Mouse (Mus musculus): Measurements from ENCODE around the gene Psg19. TPM values are rescaled to one million over a fixed set of nuclear protein-coding genes. Genes with fewer than 3 reads are reported as not detected.
"Not testable (repeated sequence)": the region's sequence is repeated elsewhere in the genome, so short reads cannot be mapped to it uniquely, and the experiment has no call there.

Psg19 gene
- polyA plus RNA-seq, 1 experiment from 2014 or later: not detected

- Histone ChIP-seq H3K9ac (ENCODE audit: low read depth, low read length) (no peak overlapping the region), H3K4me3 (ENCODE audit: low read length) (no peak overlapping the region), H3K36me3 (ENCODE audit: control insufficient read depth, insufficient read depth, low read length) (no peaks in the 10 kb centered on the region), H3K27me3 (replicated peaks; ENCODE audit: control insufficient read depth, insufficient read depth, low read length) (peaks cover 7% of the 10 kb centered on the region; the same call in 1 of the 2 replicates), H3K27ac (ENCODE audit: low read length) (no peak overlapping the region), H3K4me1 (ENCODE audit: control insufficient read depth, insufficient read depth, low read length) (no peaks in the 10 kb centered on the region), H3K4me2 (ENCODE audit: low read depth, low read length) (no peak overlapping the region), H3K9me3 (ENCODE audit: control insufficient read depth, low read length) (no peaks in the 10 kb centered on the region)
- peak; percentile 33 for ATAC-seq
- 25% methylated on average over 6 of the region's 6 CpGs for WGBS
Measured at GRCm38 (mm10) chr7:18748994-18749895, 49.1 kb downstream of the Psg19 start.

GRCm38 (mm10) chr7:18747420-18747819 lies 50.9 kb downstream of the Psg19 start:
- H3K9me3 ChIP-seq (ENCODE audit: control insufficient read depth, low read length); H3K27me3 ChIP-seq (replicated peaks; ENCODE audit: control insufficient read depth, insufficient read depth, low read length); H3K4me1 ChIP-seq (ENCODE audit: control insufficient read depth, insufficient read depth, low read length); H3K4me2 ChIP-seq (ENCODE audit: low read depth, low read length); ATAC-seq; H3K36me3 ChIP-seq (ENCODE audit: control insufficient read depth, insufficient read depth, low read length); H3K4me3 ChIP-seq (ENCODE audit: low read length); H3K27ac ChIP-seq (ENCODE audit: low read length); H3K9ac ChIP-seq (ENCODE audit: low read depth, low read length): not testable (repeated sequence)
- WGBS: 63% methylated on average over 2 of the region's 2 CpGs

- Histone ChIP-seq H3K9ac (ENCODE audit: low read depth, low read length) (peak overlapping the region; percentile 54), H3K4me3 (ENCODE audit: low read length) (peak overlapping the region; percentile 35), H3K9me3 (ENCODE audit: control insufficient read depth, low read length) (no peaks in the 10 kb centered on the region), H3K27ac (ENCODE audit: low read length) (no peak overlapping the region), H3K4me2 (ENCODE audit: low read depth, low read length) (peak overlapping the region; percentile 50), H3K4me1 (ENCODE audit: control insufficient read depth, insufficient read depth, low read length) (no peaks in the 10 kb centered on the region), H3K36me3 (ENCODE audit: control insufficient read depth, insufficient read depth, low read length) (no peaks in the 10 kb centered on the region), H3K27me3 (replicated peaks; ENCODE audit: control insufficient read depth, insufficient read depth, low read length) (peaks cover 7% of the 10 kb centered on the region; the same call in 1 of the 2 replicates)
- 8% methylated on average over 20 of the region's 20 CpGs for WGBS
- ATAC-seq: peak; percentile 80
Measured at GRCm38 (mm10) chr7:18746189-18746860, 52.0 kb downstream of the Psg19 start.

Other genes with a start within 250 kb of the Psg19 start
- gene Psg27, start 231.2 kb downstream of the Psg19 start, polyA plus RNA-seq (2015; fragmentation: Nextera tagmentation; extraction: Ambion mirVana): not detected in 2 replicates
- gene Psg23, start 182.0 kb downstream of the Psg19 start, polyA plus RNA-seq (2015; fragmentation: Nextera tagmentation; extraction: Ambion mirVana): not detected in 2 replicates
- gene Psg21, start 141.8 kb downstream of the Psg19 start, polyA plus RNA-seq (2015; fragmentation: Nextera tagmentation; extraction: Ambion mirVana): not detected in 2 replicates
- not detected in 2 replicates for gene Psg20, start 112.3 kb downstream of the Psg19 start, polyA plus RNA-seq (2015; fragmentation: Nextera tagmentation; extraction: Ambion mirVana)
- not detected in 2 replicates for gene Psg22, start 80.4 kb downstream of the Psg19 start, polyA plus RNA-seq (2015; fragmentation: Nextera tagmentation; extraction: Ambion mirVana)
- gene Psg17, start 23.1 kb upstream of the Psg19 start, polyA plus RNA-seq (2015; fragmentation: Nextera tagmentation; extraction: Ambion mirVana): 0.06 and 0.09 TPM in 2 replicates
- gene Mill2, start 41.4 kb upstream of the Psg19 start, polyA plus RNA-seq (2015; fragmentation: Nextera tagmentation; extraction: Ambion mirVana): 1.1 and 1.3 TPM in 2 replicates
- 101 and 106 TPM in 2 replicates for gene Pglyrp1, start 72.8 kb upstream of the Psg19 start, polyA plus RNA-seq (2015; fragmentation: Nextera tagmentation; extraction: Ambion mirVana)
- gene Ccdc61, start 111.9 kb upstream of the Psg19 start, polyA plus RNA-seq (2015; fragmentation: Nextera tagmentation; extraction: Ambion mirVana): 23.7 and 24.7 TPM in 2 replicates
- gene Nova2, start 127.4 kb upstream of the Psg19 start, polyA plus RNA-seq (2015; fragmentation: Nextera tagmentation; extraction: Ambion mirVana): 0.34 and 0.40 TPM in 2 replicates
- not detected in 2 replicates for gene Nanos2, start 188.9 kb upstream of the Psg19 start, polyA plus RNA-seq (2015; fragmentation: Nextera tagmentation; extraction: Ambion mirVana)
- gene Mypop, start 192.7 kb upstream of the Psg19 start, polyA plus RNA-seq (2015; fragmentation: Nextera tagmentation; extraction: Ambion mirVana): 1.7 TPM in 2 replicates
- 17.0 and 17.1 TPM in 2 replicates for gene Irf2bp1, start 205.5 kb upstream of the Psg19 start, polyA plus RNA-seq (2015; fragmentation: Nextera tagmentation; extraction: Ambion mirVana)
- 28.5 and 30.8 TPM in 2 replicates for gene Foxa3, start 225.0 kb upstream of the Psg19 start, polyA plus RNA-seq (2015; fragmentation: Nextera tagmentation; extraction: Ambion mirVana)
- 23.5 and 24.1 TPM in 2 replicates for gene Sympk, start 225.9 kb upstream of the Psg19 start, polyA plus RNA-seq (2015; fragmentation: Nextera tagmentation; extraction: Ambion mirVana)

Measured in intestine, embryonic 16.5 days (tissue).